Mouse (Mus musculus) cerebellum, adult (tissue): ENCODE measurements around the gene Ano4.

Experiments
- ATAC-seq: cut with Nextera tagmentation; 2 replicates; pipeline ENCODE4 v1.9.2; 2017; ENCODE audit warnings: mild to moderate bottlenecking, moderate library complexity, mixed read lengths; ENCODE audit not compliant: insufficient number of reproducible peaks, low FRiP score, low TSS enrichment

Ano4 gene

DNA sequence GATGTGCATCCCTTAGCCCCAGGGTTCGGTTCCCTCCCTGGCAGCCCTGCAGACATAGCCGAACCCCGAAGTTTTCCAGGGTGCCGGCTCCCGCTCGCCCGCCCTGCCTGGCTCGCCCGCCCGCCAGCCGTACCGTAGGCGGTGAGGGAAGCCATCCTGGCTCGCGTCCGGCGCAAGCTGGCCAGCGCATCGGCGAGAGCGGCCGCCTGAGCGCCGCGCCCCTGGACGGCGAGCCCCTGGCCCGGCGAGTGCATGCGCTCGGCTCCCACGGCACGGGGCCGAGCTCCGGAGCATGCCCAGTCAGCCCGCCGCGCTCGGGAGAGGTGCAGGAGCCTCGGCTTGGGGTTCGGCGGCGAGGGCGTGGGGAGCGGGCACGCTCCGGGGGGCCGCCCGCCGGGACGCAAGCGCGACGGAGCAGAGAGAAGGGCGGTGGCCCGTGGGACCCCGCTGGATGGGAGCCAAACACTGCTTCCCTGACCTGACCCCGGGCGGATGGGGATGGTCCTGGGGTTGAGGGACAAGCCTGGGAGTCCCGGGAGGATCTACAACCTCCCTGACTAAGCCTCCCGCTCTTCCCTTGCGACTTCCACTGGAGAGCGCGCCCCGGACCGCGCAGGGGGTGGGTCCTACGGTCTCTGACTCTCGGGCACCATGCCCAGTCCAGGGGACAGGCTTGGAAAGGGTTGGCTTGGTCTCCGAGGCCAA lies at the start of gene Ano4:
Ano4 (minus strand) TSS at position 272 of the 705 bp plus-strand sequence.
- ATAC-seq = peak; percentile 50; the same call in 1 of the 2 replicates

DNA sequence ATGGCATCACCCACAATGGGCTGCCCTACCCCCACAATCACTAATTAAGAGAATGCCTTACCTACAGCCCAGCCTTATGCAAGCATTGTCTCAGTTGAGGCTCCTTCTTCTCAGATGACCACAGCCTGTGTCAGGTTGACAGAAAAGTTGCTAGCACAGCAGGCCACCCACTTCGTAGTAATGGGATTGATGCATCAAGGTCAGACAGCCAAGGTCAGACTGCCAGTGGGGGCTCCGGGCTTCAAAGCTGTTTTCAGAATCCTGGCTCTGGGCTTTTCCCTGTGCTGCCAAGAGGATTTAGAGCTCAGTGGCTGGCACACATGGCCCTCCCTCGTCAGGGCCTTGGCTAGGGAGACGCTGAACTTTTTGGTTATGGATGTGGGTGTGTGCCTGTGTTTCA lies 48.1 kb upstream of the Ano4 start:
- no peak for ATAC-seq

DNA sequence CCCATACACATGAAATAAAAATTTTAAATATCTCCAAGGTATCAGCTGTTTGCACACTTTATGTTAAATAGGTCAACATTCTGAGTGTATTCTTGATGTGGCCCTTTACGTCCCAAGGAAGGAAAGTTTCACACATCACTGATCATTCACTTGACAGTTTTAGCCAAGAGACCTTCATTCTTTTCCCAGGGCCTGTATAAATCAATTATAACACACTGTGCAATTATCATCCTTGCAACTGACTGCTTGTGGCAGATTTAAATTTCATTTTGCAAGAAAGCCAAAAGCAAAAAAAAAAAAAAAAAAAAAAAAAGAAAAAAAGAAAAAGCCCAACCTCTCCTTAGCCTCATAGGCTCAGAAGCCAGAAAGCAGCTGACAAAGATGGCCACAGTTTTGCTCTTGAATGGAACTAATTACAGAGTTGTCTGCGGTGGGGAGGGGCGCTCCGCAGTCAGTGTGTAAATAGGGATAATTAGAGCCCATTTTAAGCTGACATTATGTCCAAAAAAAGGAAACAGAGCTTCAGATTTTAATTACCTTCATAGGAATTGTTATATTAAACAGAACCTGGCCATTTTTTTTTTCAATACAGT lies 47.1 kb upstream of the Ano4 start:
- no peak for ATAC-seq

DNA sequence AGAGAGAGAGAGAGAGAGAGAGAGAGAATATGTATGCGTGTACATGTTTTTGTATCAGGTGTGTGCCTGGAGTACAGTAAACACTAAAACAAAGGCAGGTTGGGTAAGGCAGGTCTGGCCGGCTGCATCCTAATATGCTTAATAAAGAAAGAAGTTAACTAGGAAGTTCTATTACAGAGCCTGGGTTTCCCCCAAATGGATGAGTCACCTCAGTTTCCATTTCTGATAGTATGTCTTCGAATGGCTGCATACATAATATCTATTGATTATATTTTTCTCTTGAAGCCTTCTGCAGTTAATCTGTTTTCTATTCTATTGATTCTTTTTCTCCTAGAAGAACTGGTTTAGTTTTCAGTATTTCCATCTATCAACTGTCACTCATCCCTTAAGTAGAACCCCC lies 41.9 kb upstream of the Ano4 start:
- ATAC-seq = no peak

DNA sequence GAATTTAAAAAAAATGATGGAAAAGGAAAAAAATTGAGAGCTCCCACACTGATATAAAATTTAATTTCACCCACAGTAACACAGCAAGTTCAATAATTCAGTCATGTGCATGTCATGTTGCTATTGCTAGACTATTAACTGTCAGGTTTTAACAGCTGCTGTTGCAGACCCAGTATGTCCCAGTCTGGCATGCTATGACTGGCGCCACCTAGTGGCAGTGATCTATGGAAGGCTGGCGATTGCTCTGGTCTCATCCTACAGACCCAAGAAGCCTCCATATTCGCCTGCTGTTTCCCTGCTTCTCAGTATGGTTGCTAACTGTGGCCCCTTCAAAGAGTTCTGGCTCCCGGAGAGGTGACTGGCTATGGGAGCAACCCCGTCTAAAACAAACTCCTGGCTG lies 38.9 kb upstream of the Ano4 start:
- peak; percentile 86; the same call in 1 of the 2 replicates for ATAC-seq

DNA sequence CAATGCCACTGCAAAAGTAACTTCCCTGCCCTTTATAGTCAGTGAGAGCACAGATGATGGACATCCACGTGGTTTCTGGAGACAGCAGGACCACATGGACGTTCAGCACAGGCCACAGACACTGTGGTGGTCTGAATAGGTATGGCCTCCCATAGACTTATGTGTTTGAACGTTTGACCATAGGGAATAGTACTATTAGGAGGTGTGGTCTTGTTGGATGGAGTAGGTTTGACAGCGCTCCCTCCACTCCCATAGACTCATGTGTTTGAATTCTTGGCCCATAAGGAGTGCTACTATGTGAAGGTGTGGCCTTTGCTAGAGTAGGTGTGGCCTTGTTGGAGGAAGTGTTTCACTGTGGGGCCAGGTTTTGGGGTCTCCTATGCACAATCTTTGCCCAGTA lies 33.2 kb upstream of the Ano4 start:
- ATAC-seq = no peak

DNA sequence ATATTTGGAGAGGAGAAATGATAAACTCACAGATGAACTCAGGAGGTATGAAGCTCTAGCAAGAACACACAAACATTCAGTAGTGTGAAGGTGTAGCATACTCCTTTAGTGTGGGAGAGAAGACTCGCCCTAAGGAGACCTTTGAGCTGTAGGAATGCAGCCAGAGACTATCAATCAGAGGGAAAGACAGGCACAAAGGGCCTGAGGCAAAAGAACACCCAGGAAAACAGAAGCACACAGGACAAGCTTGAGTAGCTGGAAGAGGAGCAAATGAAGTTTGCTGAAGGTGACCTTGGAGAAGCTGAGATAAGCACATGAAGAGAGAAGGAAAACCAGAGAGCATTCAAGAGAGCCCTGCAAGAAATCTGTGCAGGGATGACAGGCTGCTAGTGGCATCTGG lies 25.5 kb upstream of the Ano4 start:
- no peak for ATAC-seq

DNA sequence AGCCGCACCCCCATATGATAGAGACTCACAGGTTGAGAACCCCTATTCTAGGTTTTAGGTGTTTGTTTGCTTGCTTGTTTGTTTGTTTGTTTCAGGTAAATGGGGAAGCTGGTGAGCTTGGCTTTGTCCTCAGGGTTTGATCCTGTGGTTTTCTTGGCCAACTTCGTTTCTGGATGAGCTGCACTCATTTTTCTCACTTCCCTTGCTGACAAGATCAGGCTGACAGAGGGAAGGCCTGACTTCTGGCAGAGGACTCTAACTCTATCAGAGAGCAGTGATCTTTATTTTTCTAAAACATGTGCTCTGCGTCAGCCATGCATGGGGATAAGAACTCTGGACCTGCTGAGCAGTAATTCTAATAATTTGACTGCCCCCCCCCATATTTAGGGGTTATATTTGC lies 14.4 kb upstream of the Ano4 start:
- no peak for ATAC-seq

DNA sequence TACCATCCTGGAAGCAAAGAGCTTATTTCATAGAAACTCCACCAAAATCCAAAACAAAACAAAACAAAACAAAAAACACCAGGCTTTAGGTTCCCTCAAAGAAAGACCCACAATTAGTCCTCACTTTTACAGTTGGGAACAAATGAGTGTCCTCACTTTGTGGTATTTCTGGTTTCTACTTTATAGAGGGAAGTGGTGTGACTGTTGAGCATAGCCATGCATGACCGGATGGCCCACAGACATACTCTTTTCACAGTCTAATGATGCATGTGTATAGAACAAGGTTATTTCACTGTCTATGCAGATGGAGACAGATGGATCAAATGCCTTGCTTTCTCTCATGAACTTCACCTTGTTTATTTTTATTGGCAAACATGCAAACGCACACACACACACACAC lies 10.1 kb upstream of the Ano4 start:
- no peak for ATAC-seq

DNA sequence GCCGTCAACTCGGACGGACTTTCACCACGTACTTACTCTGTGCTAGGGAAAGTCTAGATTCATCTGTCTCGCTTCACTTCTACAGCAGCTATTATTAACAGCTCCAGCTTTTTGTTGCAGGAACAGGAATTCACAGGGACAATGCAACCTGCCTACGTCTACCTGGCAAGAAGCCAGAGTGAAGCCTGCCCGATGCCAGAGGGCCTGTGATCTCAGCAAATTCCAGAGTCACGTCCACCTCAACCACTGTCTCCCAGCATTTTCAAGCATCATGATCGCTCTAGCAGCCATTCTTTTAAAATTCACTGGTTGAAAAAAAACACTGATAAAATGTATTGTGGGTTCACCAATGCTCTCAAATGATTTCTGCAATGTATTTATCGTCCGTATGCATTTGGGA lies 6.9 kb upstream of the Ano4 start:
- no peak for ATAC-seq

DNA sequence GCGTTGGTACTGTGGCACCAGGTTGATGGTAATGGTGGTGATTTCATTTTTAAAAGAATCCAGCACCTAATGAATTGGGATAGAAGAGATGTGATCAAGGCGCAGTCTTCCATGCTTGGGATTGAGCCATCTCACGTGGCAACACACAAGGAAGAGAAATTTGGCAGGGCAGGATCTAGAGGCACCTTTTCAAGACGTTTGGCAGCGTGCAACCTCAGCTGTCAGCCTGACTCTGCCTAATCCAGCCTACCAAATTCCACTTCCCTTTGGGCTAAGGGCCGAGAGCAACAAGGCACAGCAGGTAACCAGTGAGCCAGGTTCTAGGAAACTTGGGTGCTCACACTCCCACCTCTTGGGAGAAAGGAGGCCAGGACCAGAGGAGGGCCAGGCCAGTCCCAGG lies 1.0 kb upstream of the Ano4 start:
- no peak for ATAC-seq

DNA sequence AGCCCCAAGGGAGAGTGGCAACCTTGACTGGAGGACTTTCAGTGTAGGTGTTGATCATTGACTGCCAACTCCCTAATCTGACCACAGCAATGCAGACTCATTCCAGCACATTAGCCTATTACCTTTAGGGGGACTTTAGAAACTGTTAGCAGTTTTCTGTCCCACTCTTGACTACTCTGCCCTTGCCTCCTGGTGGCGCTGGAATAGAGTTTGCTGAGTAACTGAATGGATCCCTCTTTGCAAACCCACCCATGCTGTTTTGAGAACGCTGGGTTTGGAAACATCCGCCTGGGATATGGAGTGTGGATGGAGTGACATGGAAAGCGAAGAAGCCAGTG lies 603 bp upstream of the Ano4 start:
- ATAC-seq = peak; percentile 32; the same call in 1 of the 2 replicates

DNA sequence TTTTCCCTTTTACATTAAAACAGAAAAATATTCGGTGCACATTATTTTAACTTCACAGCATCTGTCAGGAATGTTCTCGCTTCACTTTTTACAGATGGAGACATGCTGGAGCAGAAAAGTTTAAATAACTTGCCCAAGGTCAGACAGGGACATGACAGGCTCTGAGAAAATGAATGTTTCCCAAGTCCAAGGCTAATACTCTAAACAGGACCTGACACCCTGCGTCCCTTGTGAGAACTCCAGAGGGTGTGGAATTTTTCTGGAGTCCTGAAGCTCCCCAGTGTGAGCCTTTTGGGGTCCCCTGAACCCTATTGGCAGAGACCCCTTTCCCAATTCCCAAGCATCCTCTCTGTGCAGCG lies 451 bp downstream of the Ano4 start:
- ATAC-seq = no peak

DNA sequence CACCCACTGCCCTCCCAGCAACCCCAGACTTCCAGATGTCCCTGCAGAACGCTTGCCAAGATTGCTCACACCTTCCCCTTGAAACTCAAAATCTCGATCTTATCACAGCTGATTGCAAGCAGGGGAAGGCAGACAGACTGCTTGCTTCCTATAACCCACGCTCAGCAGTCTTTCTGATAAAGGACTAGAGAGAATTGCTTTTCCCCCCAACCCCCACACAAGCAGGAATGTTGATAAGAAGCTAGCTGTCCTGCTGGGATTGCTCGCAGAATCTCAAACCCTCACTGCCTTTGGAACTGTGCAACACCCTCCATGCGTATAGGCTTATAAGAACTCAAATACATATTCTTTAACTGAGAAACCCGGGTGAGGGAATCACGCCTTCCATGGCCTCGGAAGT lies 846 bp downstream of the Ano4 start:
- ATAC-seq = no peak

DNA sequence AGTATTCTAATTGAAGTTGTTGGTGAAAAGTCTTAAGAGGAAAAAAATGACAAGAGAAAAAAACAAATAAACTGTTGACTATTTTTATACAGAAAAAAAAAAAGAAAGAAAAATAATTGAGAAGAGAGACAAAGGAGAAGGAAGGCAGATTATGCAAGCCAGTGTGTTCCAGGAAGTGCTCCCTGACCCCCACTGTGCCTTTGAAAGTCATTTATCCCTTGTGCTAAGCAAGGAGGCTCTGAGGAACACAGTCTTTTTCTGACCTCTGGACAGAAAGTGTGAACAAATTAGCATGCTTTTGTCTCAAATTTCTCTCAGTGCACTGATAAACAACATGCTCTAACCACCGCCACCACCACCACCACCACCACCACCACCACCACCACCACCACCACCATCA lies 14.3 kb downstream of the Ano4 start:
- no peak for ATAC-seq

DNA sequence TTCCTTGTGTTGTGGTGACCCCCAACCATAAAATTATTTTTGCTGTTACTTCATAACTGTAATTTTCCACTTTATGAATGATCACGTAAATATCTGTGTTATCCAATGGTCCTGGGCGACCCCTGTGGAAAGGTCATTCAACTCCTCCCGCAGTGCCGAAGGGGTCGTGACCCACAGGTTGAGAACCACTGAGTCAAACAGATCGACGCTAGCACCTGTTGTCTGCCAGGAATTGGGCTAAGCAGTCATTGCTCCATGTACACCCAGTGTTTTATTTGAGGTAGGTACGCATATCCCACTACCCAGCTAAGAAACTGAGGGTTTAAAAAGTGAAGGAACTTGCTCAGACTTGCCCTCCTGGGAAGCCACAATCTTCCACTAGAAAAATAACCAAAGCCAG lies 14.8 kb downstream of the Ano4 start:
- ATAC-seq = no peak

DNA sequence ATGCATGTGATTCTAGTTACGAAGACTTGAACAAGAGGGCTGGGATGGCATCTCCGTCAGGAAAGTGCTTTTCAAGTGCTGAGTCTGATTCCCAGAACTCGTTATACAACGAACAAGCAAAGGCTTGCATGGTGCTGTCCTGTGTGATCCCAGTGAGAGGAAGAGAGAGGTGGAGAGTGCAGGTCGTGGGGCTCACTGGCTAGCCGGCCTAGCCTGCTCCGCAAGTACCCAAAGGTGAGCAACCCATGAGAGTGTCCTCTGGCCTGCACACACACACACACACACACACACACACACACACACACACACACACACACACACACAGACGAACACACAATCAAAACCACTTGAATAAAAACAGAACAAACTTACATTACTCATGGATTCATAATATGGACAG lies 15.7 kb downstream of the Ano4 start:
- ATAC-seq = no peak

DNA sequence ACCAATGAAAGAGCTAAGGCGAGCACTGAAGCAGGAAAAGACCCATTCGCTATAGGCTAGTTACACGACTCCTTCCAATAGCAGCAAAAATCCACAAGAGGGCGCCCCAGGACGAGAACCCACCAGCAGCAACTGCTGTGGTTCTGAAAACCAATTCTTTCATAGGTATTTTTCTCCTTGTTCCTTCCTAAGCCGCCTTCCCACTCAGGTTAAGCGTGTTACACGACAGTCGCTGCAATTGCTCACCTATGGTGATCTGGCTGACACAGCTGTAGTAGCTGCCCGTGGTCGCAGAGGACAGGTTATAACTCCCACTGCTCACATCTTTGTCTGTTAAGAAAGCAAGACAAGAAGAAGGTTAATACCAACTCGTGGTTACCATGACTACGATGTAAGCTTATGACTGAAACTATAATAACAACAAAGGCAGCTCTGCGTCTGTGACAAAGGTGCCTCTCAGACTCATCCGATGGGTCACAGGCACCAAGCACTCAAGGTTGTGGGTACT lies 17.5 kb downstream of the Ano4 start:
- peak; percentile 76 for ATAC-seq

DNA sequence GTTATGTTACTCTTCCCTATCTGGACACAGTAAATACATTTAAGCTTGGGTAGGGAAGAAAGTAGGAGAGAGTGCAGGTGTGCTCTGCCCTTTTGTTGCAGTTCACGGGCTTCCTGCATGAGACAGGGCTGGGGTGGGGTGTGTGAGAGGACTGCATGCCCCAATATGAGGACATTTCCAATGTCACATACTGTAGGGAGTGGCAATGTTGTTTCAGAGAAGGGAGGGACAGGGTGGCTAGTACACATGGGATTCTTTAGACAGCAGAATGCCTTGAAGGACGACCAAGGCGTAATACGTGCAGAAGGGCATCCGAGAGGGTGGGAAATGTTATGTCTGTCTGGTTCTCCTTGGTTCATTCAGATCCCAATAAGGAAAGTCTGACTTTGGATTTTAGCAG lies 18.2 kb downstream of the Ano4 start:
- ATAC-seq = no peak

DNA sequence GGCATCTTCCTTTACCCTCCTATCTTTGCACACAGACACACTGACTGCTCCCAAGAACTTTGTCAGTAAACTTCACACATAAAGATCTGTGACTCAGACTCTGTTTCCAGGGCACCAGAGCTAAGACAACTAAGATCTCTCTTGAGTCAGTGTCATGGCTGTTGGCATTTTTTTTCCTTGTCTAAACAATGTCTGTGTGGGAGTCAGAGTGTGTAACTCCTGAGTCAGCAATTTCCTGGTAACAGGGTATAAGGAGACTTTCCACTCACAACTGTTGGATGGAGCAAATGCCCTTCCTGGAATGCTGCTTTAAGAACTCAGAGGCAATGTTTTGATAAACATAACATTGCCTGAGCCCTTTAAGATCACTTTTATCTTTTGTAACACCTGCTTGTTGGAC lies 37.0 kb downstream of the Ano4 start:
- no peak for ATAC-seq

DNA sequence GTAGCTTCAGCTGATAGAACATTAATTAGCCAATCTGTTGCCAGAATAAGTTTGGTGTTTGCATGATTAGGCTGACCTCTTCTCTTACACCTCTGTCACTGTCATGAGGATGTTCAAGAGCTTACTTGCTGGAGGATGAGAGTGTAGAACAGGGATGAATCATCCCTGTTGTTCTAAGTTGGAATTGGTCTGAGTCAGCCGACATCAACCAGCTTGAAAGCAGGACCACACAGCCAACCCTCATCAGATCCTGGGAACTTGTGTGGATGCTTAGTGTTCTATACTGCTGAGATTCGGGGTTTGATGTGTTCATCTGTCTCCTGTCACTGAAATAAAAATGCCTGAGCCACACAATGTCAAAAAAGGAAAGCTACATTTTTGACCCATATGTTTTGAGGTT lies 44.2 kb downstream of the Ano4 start:
- ATAC-seq = no peak

DNA sequence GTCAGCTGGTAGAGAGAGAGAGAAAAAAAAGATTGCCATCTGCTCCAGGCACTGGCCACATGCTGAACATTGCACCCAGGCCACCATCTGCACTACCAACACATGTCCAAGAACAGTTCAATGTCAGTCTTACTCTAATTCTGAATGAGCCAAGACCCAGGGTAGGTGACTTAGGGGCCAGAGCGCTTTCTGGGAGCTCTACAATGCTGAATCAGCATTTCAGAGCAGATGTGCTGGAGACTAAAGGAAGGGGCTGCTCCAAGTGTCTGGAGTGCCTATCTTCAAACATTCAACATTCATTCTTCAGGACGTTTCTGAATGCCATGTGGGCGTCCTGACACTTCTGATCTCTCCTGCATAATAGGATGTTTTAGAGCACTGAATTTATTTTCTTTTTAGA lies 51.8 kb downstream of the Ano4 start:
- no peak for ATAC-seq
